Mouse (Mus musculus) ES-Bruce4 (cell line): ENCODE data around the gene Trim71.
A peak's percentile ranks its signal among the peaks of the same experiment; 100 is the strongest.

ENCODE experiments used
- CTCF ChIP-seq: IDR thresholded peaks from one replicate; pipeline ENCODE4 v1.8.1; 2011; ENCODE audit warnings: low read depth, low read length
- EP300 ChIP-seq: IDR thresholded peaks from 2 replicates; pipeline ENCODE4 v1.6.1; 2011; ENCODE audit warnings: low read depth, low read length; ENCODE audit not compliant: insufficient read depth
- POLR2A ChIP-seq: IDR thresholded peaks from one replicate; pipeline ENCODE4 v1.8.1; 2011; ENCODE audit warnings: low read length; ENCODE audit not compliant: insufficient read depth

- no peak for TF ChIP-seq POLR2A
- TF ChIP-seq EP300: peak; percentile 97
- no peak for TF ChIP-seq CTCF
These were observed 15.1 kb downstream of the Trim71 start for GRCm38 (mm10) chr9:114549117-114549516.
